Mouse (Mus musculus) bone marrow, adult 2 months (tissue): ENCODE data around the gene Fstl4.

Experiments used
- CTCF ChIP-seq: fragments of 200-500 bp; IDR thresholded peaks from 2 replicates; pipeline ENCODE4 v1.5.1; 2011; ENCODE audit warnings: low read length, control low read depth; ENCODE audit not compliant: control insufficient read depth, insufficient read depth
- POLR2A ChIP-seq: fragments of 200-500 bp; IDR thresholded peaks from 2 replicates; pipeline ENCODE4 v1.6.1; 2011; ENCODE audit warnings: low read depth, mild to moderate bottlenecking, control low read depth, low read length, borderline replicate concordance; ENCODE audit not compliant: control insufficient read depth

DNA sequence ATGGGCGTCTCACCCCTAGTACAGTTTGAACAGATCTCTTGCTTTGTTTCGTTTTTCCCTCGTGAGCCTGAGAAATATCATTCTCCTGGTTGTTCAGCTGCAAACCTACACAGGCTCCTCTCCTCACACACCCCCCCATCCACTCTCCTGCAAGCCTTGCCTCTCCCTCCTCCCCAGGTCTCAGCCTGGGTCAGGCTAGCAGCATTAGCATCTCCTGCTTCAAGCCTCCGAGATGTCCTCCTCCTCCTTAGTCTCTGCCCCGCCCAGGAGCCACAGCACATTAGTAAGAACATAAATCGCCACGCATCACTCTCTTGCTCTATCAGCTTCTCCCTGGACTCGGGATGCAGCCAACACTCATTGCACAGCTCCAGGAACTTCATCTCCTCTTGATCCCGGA lies 204.4 kb downstream of the Fstl4 start:
- TF ChIP-seq POLR2A (no peak), CTCF (no peak)
